Mouse (Mus musculus): Measurements from ENCODE around the gene Lyzl4.
"Not testable (repeated sequence)": the region's sequence is repeated elsewhere in the genome, so short reads cannot be mapped to it uniquely, and the experiment has no call there.

The Lyzl4 gene

DNA sequence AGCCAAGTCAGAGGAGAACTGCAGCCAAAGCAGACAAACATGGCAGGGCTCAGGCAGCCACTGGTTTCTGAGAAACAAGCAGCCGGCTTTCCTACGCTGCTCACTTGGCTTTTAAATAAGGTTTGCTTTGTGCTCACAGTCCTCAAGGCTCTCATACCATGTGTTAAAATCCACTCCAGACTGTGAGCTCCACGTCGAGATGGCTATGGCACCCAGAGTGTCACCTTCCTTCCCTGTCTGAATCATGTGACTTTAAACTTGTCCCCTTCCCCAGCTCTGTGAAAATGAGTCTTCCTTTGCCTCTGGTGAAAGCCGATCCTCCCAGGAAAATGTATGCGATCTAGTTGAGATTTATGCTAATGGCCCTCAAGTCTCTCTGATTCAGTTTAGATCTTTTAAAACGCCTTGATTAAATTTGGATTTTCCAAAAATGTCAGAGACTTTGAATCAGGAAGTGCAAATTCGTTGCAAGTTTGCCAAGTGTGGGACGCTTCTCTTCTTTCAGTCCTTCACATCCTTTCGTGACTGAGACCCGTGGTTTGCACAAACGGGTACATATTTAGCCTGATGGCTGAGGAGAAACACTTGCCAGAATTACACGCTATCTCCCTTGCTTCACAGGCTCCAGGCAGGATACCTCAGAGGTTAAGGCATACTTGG, 41.6 kb downstream of the Lyzl4 start:
- no peak for DNase-seq

- no peak for DNase-seq
These were observed 42.3 kb downstream of the Lyzl4 start for GRCm38 (mm10) chr9:121599551-121599950.

GRCm38 (mm10) chr9:121598106-121598505, 43.8 kb downstream of the Lyzl4 start:
- no peak for DNase-seq

DNA sequence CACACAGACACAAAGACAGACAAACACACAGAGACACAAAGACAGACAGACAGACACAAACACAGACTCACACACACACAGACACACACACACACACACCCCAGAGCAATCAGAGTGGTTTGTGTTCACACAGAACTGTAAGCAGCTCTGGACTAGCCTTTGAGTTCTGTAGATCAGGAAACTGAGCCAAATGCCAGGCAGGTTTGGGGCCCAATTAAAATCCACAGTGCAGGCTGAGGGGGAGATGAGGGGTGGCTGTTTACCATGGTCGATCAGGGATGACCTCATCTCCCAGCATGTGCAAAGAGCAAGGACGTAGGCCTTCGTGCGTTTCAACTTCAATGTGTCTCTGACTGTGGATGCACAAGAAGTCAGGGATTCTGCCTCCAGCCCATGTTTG, 47.1 kb downstream of the Lyzl4 start:
- no peak for DNase-seq

DNA sequence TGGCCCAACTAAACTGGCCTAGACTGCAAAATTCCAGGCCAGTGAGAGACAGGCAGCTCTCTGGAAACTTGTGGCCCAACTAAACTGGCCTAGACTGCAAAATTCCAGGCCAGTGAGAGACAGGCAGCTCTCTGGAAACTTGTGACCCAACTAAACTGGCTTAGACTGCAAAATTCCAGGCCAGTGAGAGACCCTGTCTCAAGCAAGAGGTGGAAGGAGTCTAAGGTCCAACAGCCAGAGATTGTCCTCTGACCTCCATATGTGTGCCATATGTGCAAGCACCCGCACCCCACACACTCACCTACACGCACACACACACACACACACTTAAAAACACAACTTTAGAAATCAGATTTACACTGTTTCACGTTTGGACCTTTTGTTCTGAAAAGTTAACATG, 48.1 kb downstream of the Lyzl4 start:
- not testable (repeated sequence) for DNase-seq

- no peak for DNase-seq
These were observed 48.8 kb downstream of the Lyzl4 start for GRCm38 (mm10) chr9:121592948-121593550.

- no peak for DNase-seq
These were observed 52.4 kb downstream of the Lyzl4 start for GRCm38 (mm10) chr9:121589533-121589932.

DNA sequence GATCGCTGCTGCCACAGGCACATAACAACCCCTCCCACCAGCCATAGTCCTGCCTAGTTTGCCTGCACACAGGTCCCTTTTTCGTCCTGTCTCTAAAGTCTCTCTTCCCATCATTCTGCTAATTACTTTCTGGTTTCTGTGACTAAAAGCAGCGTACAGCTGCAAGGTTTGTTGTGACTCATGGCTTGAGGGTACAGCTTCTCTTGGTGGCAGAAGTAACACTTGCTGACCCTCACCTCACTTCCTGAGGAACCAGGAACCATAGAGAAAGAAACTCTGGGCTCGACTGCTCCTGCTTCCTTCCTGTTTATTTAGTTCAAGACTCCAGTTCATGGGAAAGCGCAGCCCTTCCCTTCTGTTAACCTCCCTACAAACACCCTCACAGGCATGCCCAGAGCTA, 67.5 kb downstream of the Lyzl4 start:
- DNase-seq = no peak

DNA sequence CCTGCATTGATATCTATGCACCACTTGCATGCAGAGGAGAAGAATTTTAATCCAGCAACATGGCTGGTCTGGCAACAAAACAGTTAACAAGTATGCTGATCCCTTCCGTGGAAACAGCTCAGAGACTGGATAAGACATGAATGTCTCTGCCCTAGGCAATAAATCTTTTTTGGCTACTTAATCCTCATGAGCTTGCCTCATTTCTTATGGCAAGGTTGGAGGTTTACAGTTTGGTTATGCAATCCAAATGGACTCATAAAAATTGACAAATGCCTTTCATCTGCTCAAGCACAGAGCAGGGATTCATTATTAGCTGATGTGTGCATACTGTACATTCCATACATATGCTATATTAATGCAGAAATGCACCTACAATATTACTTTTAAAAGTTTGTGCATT, 73.4 kb downstream of the Lyzl4 start:
- peak; percentile 23 for DNase-seq

DNA sequence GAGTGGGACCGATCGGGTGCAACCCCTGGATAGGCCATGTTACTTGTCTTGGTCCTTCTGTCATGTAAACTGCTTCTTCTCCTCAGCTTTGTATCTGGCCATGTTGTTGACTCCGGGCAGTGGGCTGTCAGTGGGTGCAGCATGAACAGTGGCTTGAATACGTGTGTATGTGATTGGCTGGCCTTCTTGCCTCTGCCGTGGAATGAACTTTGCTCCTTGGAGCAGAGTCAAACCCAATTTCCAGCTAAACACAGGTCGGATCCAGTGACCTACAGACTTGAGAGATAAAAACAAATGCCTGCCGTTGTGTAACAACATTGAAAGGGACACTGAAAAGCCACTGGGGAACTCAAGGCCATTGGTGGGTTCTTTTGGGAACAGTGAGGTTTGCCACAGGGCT, 75.5 kb downstream of the Lyzl4 start:
- DNase-seq = peak; percentile 41

- peak; percentile 52 for DNase-seq
These were observed 78.6 kb downstream of the Lyzl4 start for GRCm38 (mm10) chr9:121563276-121563675.

DNA sequence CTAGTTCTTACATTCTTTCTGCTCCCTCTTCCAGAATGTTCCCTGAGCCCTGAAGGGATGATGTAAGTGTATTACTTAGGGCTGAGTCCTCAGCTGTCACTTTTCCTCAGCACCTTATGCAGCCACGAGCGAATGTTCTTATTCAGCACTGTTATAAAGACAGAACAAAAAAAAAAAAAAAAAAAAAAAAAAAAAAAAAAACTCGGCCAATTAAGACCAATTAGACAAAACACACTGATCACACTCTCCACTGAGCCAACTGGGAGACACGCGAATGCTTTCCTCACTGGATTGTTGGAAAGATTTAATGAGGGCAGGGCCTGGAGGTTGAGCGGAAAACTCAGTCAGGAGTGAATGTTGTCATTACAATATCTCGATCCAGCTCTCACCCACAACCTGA, 81.4 kb downstream of the Lyzl4 start:
- peak; percentile 66 for DNase-seq

DNA sequence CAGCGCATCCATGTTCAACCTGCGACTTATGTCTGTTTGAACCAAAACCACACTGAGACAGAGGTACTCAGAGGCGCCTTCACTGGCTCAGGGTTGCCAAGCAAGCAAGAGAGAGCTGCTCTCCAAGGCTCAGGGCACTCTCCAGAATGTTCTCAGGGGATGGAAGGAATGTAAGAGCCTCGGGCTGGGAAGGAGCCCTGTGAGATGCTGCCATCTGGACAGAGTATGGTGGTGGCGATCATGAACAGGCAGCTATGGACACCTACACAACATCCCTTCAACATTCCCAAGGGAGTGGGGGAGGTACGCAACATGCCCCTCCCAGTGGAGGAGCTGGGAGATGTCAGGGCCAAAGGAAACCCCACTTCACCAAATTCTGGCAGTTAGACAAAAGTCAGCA, 83.7 kb downstream of the Lyzl4 start:
- DNase-seq = peak; percentile 81

DNA sequence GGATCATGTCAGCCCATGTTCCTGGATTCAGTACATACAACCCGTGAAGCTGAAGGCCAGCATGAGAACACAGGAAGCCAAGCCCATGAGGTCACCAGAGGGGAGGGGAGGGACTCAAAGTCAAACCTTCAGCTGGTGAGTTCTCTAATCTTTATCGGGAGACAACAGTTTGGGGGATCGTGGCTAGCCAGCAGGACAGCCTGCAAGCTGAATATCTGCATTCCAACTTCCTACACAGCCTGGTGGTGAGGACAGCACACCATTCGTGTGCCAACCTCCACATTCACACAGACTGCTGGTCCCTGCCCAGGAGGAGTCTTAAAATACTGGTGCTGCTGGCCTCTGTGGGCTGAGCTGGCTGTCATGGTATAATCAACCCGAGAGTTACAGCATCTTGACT, 85.0 kb downstream of the Lyzl4 start:
- DNase-seq = peak; percentile 94

DNA sequence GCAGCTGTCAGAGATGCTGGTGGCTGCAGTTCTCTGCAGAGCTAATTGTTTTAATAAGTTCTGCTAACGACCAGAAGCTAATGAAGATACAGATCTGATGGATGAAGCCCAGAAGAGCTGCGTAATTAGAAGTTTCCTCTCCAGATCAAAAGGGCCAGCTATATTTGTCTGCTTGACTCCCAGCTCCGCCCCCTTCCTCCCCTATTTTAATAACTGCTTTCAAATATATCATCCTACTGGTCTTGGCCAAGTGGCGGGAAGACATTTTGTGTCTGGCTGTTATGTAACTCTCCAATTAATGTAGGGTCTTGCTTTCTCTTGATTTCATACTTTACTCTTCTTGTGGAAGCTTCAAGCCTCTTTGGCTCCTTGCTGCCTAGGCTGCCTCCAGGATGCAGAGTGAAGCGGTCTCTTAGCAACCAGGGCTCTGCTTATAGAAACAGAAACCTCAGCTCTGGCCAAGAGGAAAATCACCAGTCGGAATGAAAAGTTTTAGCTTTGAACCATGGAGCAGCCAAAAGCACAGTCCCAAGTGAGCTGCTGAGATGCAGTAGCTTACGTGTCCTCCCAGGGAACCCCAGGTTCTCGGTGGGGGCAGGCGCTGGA, 86.4 kb downstream of the Lyzl4 start:
- peak; percentile 96 for DNase-seq

- DNase-seq = peak; percentile 56
These were observed 88.3 kb downstream of the Lyzl4 start for GRCm38 (mm10) chr9:121553643-121554042.

- DNase-seq = peak; percentile 86
These were observed 91.5 kb downstream of the Lyzl4 start for GRCm38 (mm10) chr9:121550327-121550771.

DNA sequence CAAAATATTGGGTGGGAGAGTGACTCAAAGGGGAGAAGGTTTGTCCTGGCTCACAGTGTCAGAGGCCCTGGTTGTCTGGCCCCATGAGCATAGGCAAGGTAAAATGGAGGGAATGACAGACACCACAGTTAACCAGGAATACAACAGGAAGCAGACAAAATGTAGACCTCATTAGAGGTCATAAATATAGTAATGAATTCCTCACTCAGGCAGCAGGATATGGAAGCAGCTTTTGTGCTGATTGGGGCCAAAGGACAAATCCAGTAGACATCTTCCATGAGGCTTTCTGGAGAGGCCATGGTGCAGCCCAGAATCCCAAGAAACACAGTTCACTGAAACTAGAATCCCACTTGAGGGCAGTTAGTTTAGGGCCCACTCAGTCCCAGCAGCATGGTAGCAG, 92.5 kb downstream of the Lyzl4 start:
- no peak for DNase-seq

DNA sequence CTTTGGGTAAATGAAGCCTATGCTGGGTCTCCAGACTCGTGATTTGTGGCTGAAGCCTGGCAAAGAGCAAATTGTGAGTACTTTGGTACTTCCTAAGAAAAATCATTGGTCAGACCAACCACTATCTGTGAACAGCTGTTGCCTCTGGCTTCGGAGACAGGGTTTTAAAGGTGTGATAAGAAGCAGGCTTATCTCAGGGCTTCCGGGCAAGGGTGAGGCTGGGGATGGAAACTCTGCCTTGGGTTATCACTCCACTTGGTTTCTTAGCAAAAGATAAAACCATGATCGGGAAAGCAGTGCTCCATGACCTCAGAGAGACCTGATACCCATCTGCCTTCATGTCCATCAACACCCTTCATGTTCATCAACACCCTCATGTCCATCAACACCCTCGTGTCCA, 92.9 kb downstream of the Lyzl4 start:
- no peak for DNase-seq

GRCm38 (mm10) chr9:121547431-121547830, 94.5 kb downstream of the Lyzl4 start:
- no peak for DNase-seq

- no peak for DNase-seq
These were observed 100.4 kb downstream of the Lyzl4 start for GRCm38 (mm10) chr9:121541530-121541929.

DNA sequence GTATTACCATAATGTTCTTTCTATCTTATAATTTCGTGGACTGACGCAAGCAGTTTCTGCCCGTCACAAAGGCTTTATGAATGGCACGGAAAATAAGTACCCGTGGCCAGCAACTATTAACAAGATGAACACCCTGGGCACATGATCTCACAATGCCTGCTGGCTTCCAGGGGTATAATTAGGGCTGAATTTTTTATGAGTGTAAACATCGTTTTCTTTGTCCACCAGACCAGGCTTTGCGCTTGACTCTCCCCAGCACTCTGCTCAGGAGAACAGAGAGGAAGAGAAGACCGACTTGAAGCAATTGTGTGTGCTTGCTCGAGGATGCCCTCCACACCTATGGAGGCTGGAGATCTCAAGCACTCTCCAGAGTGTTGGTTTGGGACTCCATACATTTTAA, 109.3 kb downstream of the Lyzl4 start:
- DNase-seq = no peak

GRCm38 (mm10) chr9:121528605-121529357, 113.1 kb downstream of the Lyzl4 start:
- no peak for DNase-seq
